Mouse (Mus musculus) MEL (cell line): ENCODE results near the gene Cpne1. TPM values are rescaled to one million over a fixed set of nuclear protein-coding genes. Genes with fewer than 3 reads are reported as not detected.

ENCODE experiments used
- DNase-seq: peaks from one replicate; pipeline ENCODE4 v3.0.0; 2011; ENCODE audit warnings: low read depth, low spot score
- H3K27ac ChIP-seq: 2 replicates; pipeline ENCODE4 v1.5.1; 2012; ENCODE audit warnings: low read depth, mild to moderate bottlenecking, control low read depth, low read length, moderate library complexity; ENCODE audit not compliant: control insufficient read depth
- H3K27me3 ChIP-seq, 2 experiments: fragments of 150-350 bp in 1 of 2; sonication (generic) in 1 of 2; 2 replicates each; pipeline ENCODE4 v1.6.1; 2012; ENCODE audit warnings: low read length in 2 of 2, mild to moderate bottlenecking in 2 of 2, improper control_type of control experiment in 1 of 2, moderate library complexity in 1 of 2; ENCODE audit not compliant: insufficient read depth in 2 of 2, control insufficient read depth in 1 of 2
- H3K36me3 ChIP-seq, 2 experiments: 2 replicates each; pipeline ENCODE4 v1.6.1; 2012 to 2014; ENCODE audit warnings: low read length in 2 of 2, improper control_type of control experiment in 1 of 2, inconsistent platforms in 1 of 2, mild to moderate bottlenecking in 1 of 2; ENCODE audit not compliant: insufficient read depth in 2 of 2, control insufficient read depth in 1 of 2
- H3K4me1 ChIP-seq, 2 experiments: fragments of 150-350 bp in 1 of 2; sonication (generic) in 1 of 2; 2 replicates each; pipeline ENCODE4 v1.6.1; 2012; ENCODE audit warnings: low read length in 2 of 2, improper control_type of control experiment in 1 of 2, mild to moderate bottlenecking in 1 of 2; ENCODE audit not compliant: insufficient read depth in 2 of 2, control insufficient read depth in 1 of 2
- H3K4me3 ChIP-seq, 2 experiments: fragments of 150-350 bp in 1 of 2; sonication (generic) in 1 of 2; 2 replicates each; pipeline ENCODE4 v1.5.1; 2012; ENCODE audit warnings: low read depth in 2 of 2, low read length in 2 of 2, mild to moderate bottlenecking in 2 of 2, moderate library complexity in 2 of 2, control low read depth in 1 of 2, improper control_type of control experiment in 1 of 2; ENCODE audit not compliant: control insufficient read depth in 1 of 2, insufficient read depth in 1 of 2
- H3K79me2 ChIP-seq: 2 replicates; pipeline ENCODE4 v1.6.1; 2012; ENCODE audit warnings: mild to moderate bottlenecking, low read length, moderate library complexity; ENCODE audit not compliant: control insufficient read depth, poor library complexity, insufficient read depth
- H3K9ac ChIP-seq: 2 replicates; pipeline ENCODE4 v1.6.1; 2012; ENCODE audit warnings: low read depth, mild to moderate bottlenecking, control low read depth, low read length, moderate library complexity; ENCODE audit not compliant: control insufficient read depth, poor library complexity, severe bottlenecking
- H3K9me3 ChIP-seq: fragments of 150-350 bp; sonication (generic); replicated peaks from 2 replicates; pipeline ENCODE4 v1.6.1; 2012; ENCODE audit warnings: mild to moderate bottlenecking, low read length, improper control_type of control experiment, moderate library complexity; ENCODE audit not compliant: insufficient read depth
- CHD2 ChIP-seq: IDR thresholded peaks from 2 replicates; pipeline ENCODE4 v1.6.1; 2011; ENCODE audit warnings: low read length, improper control_type of control experiment
- E2F4 ChIP-seq: IDR thresholded peaks from 2 replicates; pipeline ENCODE4 v1.6.1; 2011; ENCODE audit warnings: low read depth, low read length, improper control_type of control experiment, borderline replicate concordance
- EP300 ChIP-seq, 2 experiments: IDR thresholded peaks; 2 replicates each; pipeline ENCODE4 v1.6.1; 2011; ENCODE audit warnings: improper control_type of control experiment in 2 of 2, low read length in 2 of 2, low read depth in 1 of 2, mild to moderate bottlenecking in 1 of 2
- ETS1 ChIP-seq: IDR thresholded peaks from 2 replicates; pipeline ENCODE4 v1.6.1; 2012; ENCODE audit warnings: low read depth, mild to moderate bottlenecking, inconsistent platforms, low read length, improper control_type of control experiment, moderate library complexity
- GATA1 ChIP-seq: IDR thresholded peaks from 2 replicates; pipeline ENCODE4 v1.6.1; 2011; ENCODE audit warnings: low read depth, low read length, improper control_type of control experiment
- HCFC1 ChIP-seq: IDR thresholded peaks from 2 replicates; pipeline ENCODE4 v1.6.1; 2012; ENCODE audit warnings: low read depth, mild to moderate bottlenecking, inconsistent platforms, low read length, improper control_type of control experiment, moderate library complexity
- KAT2A ChIP-seq: conservative IDR thresholded peaks from 2 replicates; pipeline ENCODE4 v1.6.1; 2012; ENCODE audit warnings: low read depth, low read length, improper control_type of control experiment, inconsistent platforms
- MAZ ChIP-seq: IDR thresholded peaks from 2 replicates; pipeline ENCODE4 v1.6.1; 2012; ENCODE audit warnings: low read depth, mild to moderate bottlenecking, inconsistent platforms, low read length, improper control_type of control experiment
- MYB ChIP-seq: IDR thresholded peaks from 2 replicates; pipeline ENCODE4 v1.6.1; 2011; ENCODE audit warnings: mild to moderate bottlenecking, low read depth, low read length, improper control_type of control experiment
- NELFE ChIP-seq: IDR thresholded peaks from 2 replicates; pipeline ENCODE4 v1.6.1; 2011; ENCODE audit warnings: low read depth, low read length, improper control_type of control experiment
- NRF1 ChIP-seq: IDR thresholded peaks from 2 replicates; pipeline ENCODE4 v1.6.1; 2014; ENCODE audit warnings: low read depth, mild to moderate bottlenecking, inconsistent platforms, low read length, improper control_type of control experiment, moderate library complexity; ENCODE audit not compliant: poor library complexity, insufficient read depth, severe bottlenecking
- POLR2A ChIP-seq, 2 experiments: IDR thresholded peaks; 2 replicates each; pipeline ENCODE4 v1.6.1; 2011 to 2012; ENCODE audit warnings: low read length in 2 of 2, mild to moderate bottlenecking in 2 of 2, control low read depth in 1 of 2, improper control_type of control experiment in 1 of 2, low read depth in 1 of 2, moderate library complexity in 1 of 2; ENCODE audit not compliant: control insufficient read depth in 1 of 2, insufficient read depth in 1 of 2, poor library complexity in 1 of 2
- POLR2AphosphoS2 ChIP-seq: IDR thresholded peaks from 2 replicates; pipeline ENCODE4 v1.6.1; 2011; ENCODE audit warnings: low read length, improper control_type of control experiment
- RCOR1 ChIP-seq: IDR thresholded peaks from 2 replicates; pipeline ENCODE4 v1.6.1; 2012; ENCODE audit warnings: low read depth, mild to moderate bottlenecking, inconsistent platforms, low read length, improper control_type of control experiment
- SIN3A ChIP-seq: IDR thresholded peaks from 2 replicates; pipeline ENCODE4 v1.6.1; 2012; ENCODE audit warnings: low read length, improper control_type of control experiment, inconsistent platforms
- SMC3 ChIP-seq: IDR thresholded peaks from 2 replicates; pipeline ENCODE4 v1.6.1; 2011; ENCODE audit warnings: low read depth, low read length, improper control_type of control experiment
- TCF12 ChIP-seq: IDR thresholded peaks from 2 replicates; pipeline ENCODE4 v1.6.1; 2014; ENCODE audit warnings: low read depth, mild to moderate bottlenecking, inconsistent platforms, low read length, improper control_type of control experiment, moderate library complexity
- UBTF ChIP-seq: IDR thresholded peaks from 2 replicates; pipeline ENCODE4 v1.6.1; 2012; ENCODE audit warnings: low read depth, mild to moderate bottlenecking, inconsistent platforms, low read length, improper control_type of control experiment, moderate library complexity, borderline replicate concordance; ENCODE audit not compliant: insufficient read depth
- USF1 ChIP-seq: IDR thresholded peaks from 2 replicates; pipeline ENCODE4 v1.6.1; 2014; ENCODE audit warnings: low read depth, mild to moderate bottlenecking, inconsistent platforms, low read length, improper control_type of control experiment, moderate library complexity
- polyA plus RNA-seq, 2 experiments: library from polyadenylated mRNA; stranded (reverse) in 1 of 2; unstranded in 1 of 2; fragments of >175 nt in 1 of 2; fragments of >200 nt in 1 of 2; gene quantifications; 2 replicates each; pipeline versions ENCODE4 v1.2.1 to v1.2.4; 2012; ENCODE audit warnings: low replicate concordance in 2 of 2, low read depth in 1 of 2; ENCODE audit not compliant: insufficient read length in 2 of 2, insufficient read depth in 1 of 2, missing spikeins in 1 of 2
- total RNA-seq: library from RNA; depleted of rRNA; stranded (reverse); fragments of 300-350 nt; gene quantifications from 2 replicates; pipeline ENCODE4 v1.2.3, GENCODE M21; 2012

Gene Cpne1
- total and polyA plus RNA-seq, 3 experiments = 22.5 to 52.8 TPM; not detected in 1

- H3K4me3 ChIP-seq = no peak within 1 kb of the TSS
- no peak for TF ChIP-seq POLR2AphosphoS2
- TF ChIP-seq, all 39 proteins: peak for 0
- H3K27me3 ChIP-seq = peaks cover 3 to 9% of the 10 kb centered on the region in 2 experiments
Observed at GRCm38 (mm10) chr2:156052816-156053215, 58.9 kb downstream of the Cpne1 start, which contains the start of gene Fer1l4. Fer1l4 (minus strand) TSS chr2:156052947.

DNA sequence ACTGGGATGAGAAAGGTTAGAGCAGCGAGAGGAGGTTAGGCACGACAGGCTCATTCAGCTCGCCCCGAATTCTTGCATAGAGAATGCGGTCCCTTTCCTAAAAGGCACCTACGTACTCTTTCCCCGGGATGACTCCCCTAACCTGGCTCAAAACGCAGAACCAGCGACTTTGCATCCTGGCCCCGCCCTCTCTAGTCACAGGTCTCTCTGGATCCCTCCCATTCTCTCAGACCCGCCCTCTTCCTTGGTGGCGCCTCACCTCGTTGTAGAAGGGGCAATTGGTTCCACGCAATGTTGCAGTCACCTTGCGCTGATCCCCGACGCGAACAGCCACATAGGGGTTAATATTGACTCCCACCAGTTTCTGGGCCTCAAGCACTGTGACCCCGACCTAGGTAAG lies 63.8 kb downstream of the Cpne1 start:
- DNase-seq = no peak
- Histone ChIP-seq H3K4me1 (no peaks in the 10 kb centered on the region), H3K79me2 (no peaks in the 10 kb centered on the region), H3K27me3 (peaks cover 6 to 10% of the 10 kb centered on the region in 2 experiments), H3K4me3 (no peak overlapping the region), H3K36me3 (no peaks in the 10 kb centered on the region), H3K9me3 (no peaks in the 10 kb centered on the region), H3K27ac (no peak overlapping the region), H3K9ac (no peak overlapping the region)
- TF ChIP-seq SIN3A = no peak
- TF ChIP-seq USF1 = no peak
- no peak for TF ChIP-seq POLR2A (IDR thresholded peaks at IDR 0.05; ENCODE audit: control insufficient read depth in 1 of 2, insufficient read depth in 1 of 2, low read depth in 1 of 2, low read length in 2 of 2, poor library complexity in 1 of 2)
- no peak for TF ChIP-seq NELFE
- no peak for TF ChIP-seq NRF1
- TF ChIP-seq KAT2A = no peak
- TF ChIP-seq SMC3 = no peak
- TF ChIP-seq E2F4 = no peak
- no peak for TF ChIP-seq CHD2
- TF ChIP-seq MAZ = no peak
- no peak for TF ChIP-seq GATA1
- TF ChIP-seq EP300 (IDR thresholded peaks at IDR 0.05; ENCODE audit: low read depth in 1 of 2, low read length in 2 of 2) = no peak
- no peak for TF ChIP-seq ETS1
- no peak for TF ChIP-seq RCOR1
- no peak for TF ChIP-seq TCF12
- TF ChIP-seq MYB = no peak
- no peak for TF ChIP-seq UBTF
- TF ChIP-seq HCFC1 = no peak

More at GRCm38 (mm10) chr2:156052816-156053215, 58.9 kb downstream of the Cpne1 start, which contains the start of gene Fer1l4:
- H3K9me3 ChIP-seq = no peaks in the 10 kb centered on the region
- DNase-seq = no peak
- H3K4me1 ChIP-seq = no peaks in the 10 kb centered on the region
- no peaks in the 10 kb centered on the region for H3K36me3 ChIP-seq
- no peak within 1 kb of the TSS for H3K9ac ChIP-seq
- H3K79me2 ChIP-seq = no peaks in the 10 kb centered on the region
- H3K27ac ChIP-seq = no peak within 1 kb of the TSS
